Mouse (Mus musculus) spleen, postnatal 14 days (tissue): ENCODE measurements at regions not wholly inside any gene's neighbourhood (a gene's known extent, or its start where the extent isn't known, plus 50 kb on each side); places are given as distances from the start of the nearest gene placed in this dataset.
A peak's percentile ranks its signal among the peaks of the same experiment; 100 is the strongest.

Source experiments
- DNase-seq, 2 experiments: peaks; one replicate each; pipeline ENCODE4 v3.0.0; 2021 to 2022; ENCODE audit warnings: low spot score in 2 of 2

- no peak for DNase-seq
Measured at GRCm38 (mm10) chr1:42755958-42756357, 60.4 kb downstream of the Pou3f3 start.

GRCm38 (mm10) chr1:42756497-42756896 is 60.9 kb downstream of the Pou3f3 start:
- DNase-seq = no peak

- DNase-seq = no peak
Measured at GRCm38 (mm10) chr1:42763447-42763846, 67.9 kb downstream of the Pou3f3 start.

- DNase-seq = no peak
Measured at GRCm38 (mm10) chr1:42764048-42764447, 68.5 kb downstream of the Pou3f3 start.

- DNase-seq = no peak
Measured at GRCm38 (mm10) chr1:42770085-42770484, 74.5 kb downstream of the Pou3f3 start.

GRCm38 (mm10) chr1:42772000-42772399 is 76.4 kb downstream of the Pou3f3 start:
- DNase-seq = no peak

GRCm38 (mm10) chr1:42773851-42774464 is 77.1 kb upstream of the Mrps9 start:
- DNase-seq = peak in 1 of 2 experiments; percentile 10

GRCm38 (mm10) chr1:42774971-42775892 is 75.8 kb upstream of the Mrps9 start:
- no peak for DNase-seq

GRCm38 (mm10) chr1:42775893-42776287 is 75.1 kb upstream of the Mrps9 start:
- no peak for DNase-seq

- no peak for DNase-seq
Measured at GRCm38 (mm10) chr1:42777416-42777815, 73.6 kb upstream of the Mrps9 start.

GRCm38 (mm10) chr1:42779761-42780160 is 71.3 kb upstream of the Mrps9 start:
- no peak for DNase-seq

- no peak for DNase-seq
Measured at GRCm38 (mm10) chr1:42780266-42780665, 70.8 kb upstream of the Mrps9 start.

GRCm38 (mm10) chr1:42781533-42781932 is 69.5 kb upstream of the Mrps9 start:
- DNase-seq = no peak

- DNase-seq = no peak
Measured at GRCm38 (mm10) chr1:42783072-42783672, 67.9 kb upstream of the Mrps9 start.

- DNase-seq = no peak
Measured at GRCm38 (mm10) chr1:42787240-42787639, 63.8 kb upstream of the Mrps9 start.

- DNase-seq = no peak
Measured at GRCm38 (mm10) chr1:42788413-42788812, 62.6 kb upstream of the Mrps9 start.
